In the genomic region with DNA sequence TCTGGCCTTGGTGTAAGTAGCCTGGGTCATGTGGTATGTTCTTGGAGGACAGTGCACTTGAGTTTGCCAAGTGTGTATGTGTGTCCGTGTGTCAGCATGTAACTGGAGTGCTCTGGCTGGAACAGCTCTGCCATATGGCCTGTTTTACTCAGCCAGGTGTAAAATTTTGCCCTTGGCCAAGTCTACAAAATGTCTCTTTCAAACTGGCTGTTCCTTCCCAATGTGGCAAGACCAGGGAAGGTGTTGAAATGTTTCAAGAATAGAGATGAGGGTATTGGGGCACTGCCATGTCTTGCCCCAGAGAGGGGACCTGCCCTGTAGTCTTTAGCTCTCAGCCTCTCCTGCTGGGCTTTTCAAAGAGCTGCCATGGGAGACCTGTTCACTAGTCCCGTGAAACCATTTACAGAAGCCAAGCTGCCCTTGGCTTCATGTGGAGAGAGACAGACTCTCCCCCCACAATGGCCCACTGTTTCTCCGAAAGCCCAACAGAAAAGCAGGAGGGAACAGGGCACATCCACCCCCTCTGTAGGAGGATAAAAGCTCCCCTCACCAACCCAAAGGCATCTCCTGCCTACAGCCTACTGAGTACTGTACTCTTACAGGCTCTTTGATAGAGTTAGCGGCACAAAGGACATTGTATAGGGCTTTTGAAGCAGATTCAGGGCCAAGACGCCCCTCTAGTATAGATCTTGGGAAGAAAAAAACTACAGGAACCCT, we compare ENCODE assay signal across 10 mouse cellular contexts.
A peak's percentile ranks its signal among the peaks of the same experiment; 100 is the strongest.
DNase-seq lines count a peak whose midpoint lies in the region.
"Had no signal": no experiment of that assay in that cellular context is flagged by ENCODE, and none has a peak within 500 bp of the region (broad histone marks: within the 10 kb centered on the region; RNA-seq: fewer than 3 reads in every experiment).

No protein-coding gene starts in this region.

- DNase-seq in adrenal gland, postnatal 10 days, result peak; percentile 10
- no peak for DNase-seq in adrenal gland, postnatal 36 days
- peak; percentile 39 for DNase-seq in kidney, adult 11 months
- DNase-seq in kidney, adult 18-20 months, result no peak
- DNase-seq in brain, embryonic 18.5 days (ENCODE audit: low read depth, low spot score), result peak; percentile 26
- peak; percentile 82 to 84 for DNase-seq in cerebellum, postnatal 25 days
- no peak for DNase-seq in retina, postnatal 1 day
- no peak for DNase-seq in ovary, postnatal 10 days (ENCODE audit: low spot score)
- DNase-seq: gastrocnemius, postnatal 25 days; thymus, adult 18-20 months had no signal

Comparison
In these comparisons a context has a peak if more than half of its experiments do, and no peak if none do; other contexts are left out.
1. DNase-seq: peak in adrenal gland, postnatal 10 days (single experiment), kidney, adult 11 months (single experiment), brain, embryonic 18.5 days (single experiment) and cerebellum, postnatal 25 days (2 of 2); none in adrenal gland, postnatal 36 days (0 of 2), kidney, adult 18-20 months (single experiment), retina, postnatal 1 day (single experiment) and ovary, postnatal 10 days (single experiment).